Mouse (Mus musculus) liver, embryonic 14.5 days (tissue): Measurements from ENCODE around the gene Rapgef6.

Source experiments
- CTCF ChIP-seq: IDR thresholded peaks from 2 replicates; pipeline ENCODE4 v1.5.1; 2016; ENCODE audit warnings: antibody characterized with exemption, low read depth, control low read depth
- EP300 ChIP-seq: IDR thresholded peaks from 2 replicates; pipeline ENCODE4 v1.6.1; 2016; ENCODE audit warnings: antibody characterized with exemption, low read depth

DNA sequence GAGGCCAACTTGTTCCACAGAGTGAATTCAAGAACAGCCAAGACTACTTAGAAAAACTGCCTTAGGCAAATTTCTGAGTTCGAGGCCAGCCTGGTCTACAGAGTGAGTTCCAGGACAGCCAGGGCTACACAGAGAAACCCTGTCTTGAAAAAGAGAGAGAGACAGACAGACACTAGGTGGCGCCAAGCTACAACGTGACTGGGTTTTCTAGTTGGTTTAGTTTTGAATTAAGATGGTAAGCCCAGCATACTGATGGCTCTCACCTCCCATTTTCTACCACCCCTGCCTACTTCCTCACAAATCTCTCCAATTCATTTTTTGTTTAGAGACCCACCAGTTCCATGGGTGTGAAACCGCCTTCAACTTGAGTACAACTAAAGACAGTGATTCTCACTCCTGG is 180.7 kb downstream of the Rapgef6 start:
- TF ChIP-seq CTCF (peak; percentile 74), EP300 (no peak)
